Mouse (Mus musculus) limb, embryonic 12.5 days (tissue): ENCODE measurements at regions not wholly inside any gene's neighbourhood (a gene's known extent, or its start where the extent isn't known, plus 50 kb on each side); places are given as distances from the start of the nearest gene placed in this dataset.

Experiments used
- ATAC-seq: fragments of 200-750 bp; cut with Nextera tagmentation; 2 replicates; pipeline ENCODE4 v1.8.0; 2017; ENCODE audit warnings: low read depth, moderate TSS enrichment; ENCODE audit not compliant: insufficient number of reproducible peaks, insufficient read depth, low FRiP score, low TSS enrichment
- H3K27ac ChIP-seq: fragments of 300-500 bp; sonication (generic); 2 replicates; pipeline ENCODE4 v1.5.1; 2016; ENCODE audit warnings: mild to moderate bottlenecking, moderate library complexity
- H3K27me3 ChIP-seq: fragments of 300-500 bp; sonication (generic); 2 replicates; pipeline ENCODE4 v1.6.1; 2016; ENCODE audit warnings: mild to moderate bottlenecking, moderate library complexity
- H3K36me3 ChIP-seq: fragments of 300-500 bp; sonication (generic); 2 replicates; pipeline ENCODE4 v1.6.1; 2016; ENCODE audit warnings: mild to moderate bottlenecking, moderate library complexity
- H3K4me1 ChIP-seq: fragments of 300-500 bp; sonication (generic); replicated peaks from 2 replicates; pipeline ENCODE4 v1.6.1; 2016
- H3K4me2 ChIP-seq: fragments of 300-500 bp; sonication (generic); 2 replicates; pipeline ENCODE4 v1.6.1; 2016; ENCODE audit warnings: mild to moderate bottlenecking, moderate library complexity
- H3K4me3 ChIP-seq: fragments of 300-500 bp; sonication (generic); replicated peaks from 2 replicates; pipeline ENCODE4 v1.5.1; 2016; ENCODE audit warnings: mild to moderate bottlenecking
- H3K9ac ChIP-seq: fragments of 300-500 bp; sonication (generic); replicated peaks from 2 replicates; pipeline ENCODE4 v1.6.1; 2016; ENCODE audit warnings: mild to moderate bottlenecking, moderate library complexity
- H3K9me3 ChIP-seq: fragments of 300-500 bp; sonication (generic); 2 replicates; pipeline ENCODE4 v1.6.1; 2016; ENCODE audit warnings: mild to moderate bottlenecking, moderate library complexity
- WGBS: fragments of 180-500 bp; shearing (Covaris S2); methylation state at CpG from one replicate; pipeline ENCODE4 v1.1.7; 2016; 5-methylcytosine and 5-hydroxymethylcytosine counted together

DNA sequence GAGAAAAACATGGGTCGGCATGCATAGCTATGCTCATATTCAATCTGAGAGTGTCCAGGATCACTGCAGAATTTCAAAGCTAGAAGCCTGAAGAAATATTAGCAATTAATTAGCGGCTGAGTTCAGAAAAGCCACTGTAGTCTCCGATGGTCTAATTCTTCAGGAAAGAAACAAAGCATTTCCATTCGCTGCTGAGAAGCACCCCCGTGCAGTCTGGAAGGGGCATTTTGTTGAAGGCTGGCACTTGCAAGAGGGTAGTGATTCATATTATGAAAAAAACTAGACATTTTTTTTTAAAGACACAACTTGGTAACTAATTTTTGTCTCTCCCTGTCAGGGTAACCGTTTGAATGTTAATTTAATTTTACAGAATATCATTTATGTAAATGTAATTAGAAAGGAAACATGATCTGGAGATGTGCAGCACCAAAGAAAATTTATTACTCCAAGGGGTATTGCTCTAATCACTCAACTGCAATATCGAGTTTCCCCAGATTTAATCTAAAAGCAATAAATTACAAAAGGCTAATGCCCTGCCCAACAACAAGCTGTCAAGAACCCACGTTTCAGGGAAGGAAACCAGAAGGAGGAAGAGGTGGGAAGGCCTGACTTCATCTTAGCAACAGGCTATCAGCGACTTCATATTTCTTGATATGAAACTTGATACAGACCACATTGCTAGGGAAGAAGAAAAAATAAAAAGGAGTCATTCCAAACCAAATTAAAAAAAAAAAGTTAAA, 529.1 kb downstream of the Meis1 start:
- ATAC-seq = no peak
- no peaks in the 10 kb centered on the region for H3K4me1 ChIP-seq
- no peak overlapping the region for H3K27ac ChIP-seq
- 43% methylated on average over 9 of the region's 9 CpGs for WGBS
- no peaks in the 10 kb centered on the region for H3K36me3 ChIP-seq
- no peak overlapping the region for H3K9ac ChIP-seq
- H3K27me3 ChIP-seq = no peaks in the 10 kb centered on the region; the same call in 1 of the 2 replicates
- no peaks in the 10 kb centered on the region for H3K9me3 ChIP-seq
- H3K4me2 ChIP-seq = no peak overlapping the region
- H3K4me3 ChIP-seq = no peak overlapping the region

DNA sequence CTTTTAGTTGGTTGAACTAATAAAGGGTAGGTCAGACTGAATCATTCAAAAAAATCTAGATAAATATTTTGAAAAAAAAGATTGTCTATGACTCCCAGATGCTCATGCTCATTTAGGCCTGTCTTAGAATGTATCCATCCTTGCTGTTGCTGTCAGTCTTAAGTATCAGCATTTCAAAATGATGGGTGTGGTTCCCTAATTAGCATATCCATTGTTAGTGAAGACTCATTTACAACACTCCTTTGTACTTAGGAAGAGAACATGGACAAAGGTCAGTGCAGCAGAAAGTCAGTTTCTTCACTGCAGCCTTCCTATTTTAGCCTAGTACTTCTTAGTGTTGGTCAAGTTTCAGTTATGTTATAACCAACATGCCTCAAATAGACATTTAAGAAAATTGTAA, 525.2 kb upstream of the Etaa1 start:
- Histone ChIP-seq H3K27me3 (no peaks in the 10 kb centered on the region), H3K9me3 (no peaks in the 10 kb centered on the region), H3K9ac (no peak overlapping the region), H3K36me3 (no peaks in the 10 kb centered on the region), H3K4me1 (no peaks in the 10 kb centered on the region), H3K4me2 (no peak overlapping the region), H3K27ac (no peak overlapping the region), H3K4me3 (no peak overlapping the region)
- ATAC-seq = no peak

DNA sequence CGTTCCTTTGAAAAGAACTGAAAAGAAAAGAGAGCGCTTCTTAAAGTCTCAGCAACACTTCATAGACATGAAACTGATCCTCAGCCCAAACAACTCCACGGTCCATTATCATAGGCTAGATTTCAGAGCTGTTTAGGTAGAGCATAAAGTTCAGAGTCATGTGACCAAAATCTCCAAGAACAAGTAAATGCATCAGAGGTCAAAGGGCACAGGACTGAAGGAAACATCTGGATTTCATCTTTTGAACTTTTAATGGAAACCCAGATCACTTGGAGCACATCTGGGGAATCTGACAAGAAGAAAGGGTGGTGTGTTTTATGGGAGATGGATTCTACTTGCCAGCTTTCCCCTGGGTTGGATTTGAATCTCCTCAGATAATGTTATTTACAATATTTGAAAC, 497.6 kb upstream of the Etaa1 start:
- no peak overlapping the region for H3K9ac ChIP-seq
- H3K27ac ChIP-seq = no peak overlapping the region
- no peaks in the 10 kb centered on the region for H3K9me3 ChIP-seq
- H3K36me3 ChIP-seq = no peaks in the 10 kb centered on the region
- H3K4me1 ChIP-seq = 0 out of 2 replicates have a peak, but pooled peaks cover 3% of the 10 kb centered on the region
- no peak overlapping the region for H3K4me3 ChIP-seq
- 38% methylated on average over 3 of the region's 3 CpGs for WGBS
- no peak for ATAC-seq
- no peaks in the 10 kb centered on the region for H3K27me3 ChIP-seq
- no peak overlapping the region for H3K4me2 ChIP-seq

DNA sequence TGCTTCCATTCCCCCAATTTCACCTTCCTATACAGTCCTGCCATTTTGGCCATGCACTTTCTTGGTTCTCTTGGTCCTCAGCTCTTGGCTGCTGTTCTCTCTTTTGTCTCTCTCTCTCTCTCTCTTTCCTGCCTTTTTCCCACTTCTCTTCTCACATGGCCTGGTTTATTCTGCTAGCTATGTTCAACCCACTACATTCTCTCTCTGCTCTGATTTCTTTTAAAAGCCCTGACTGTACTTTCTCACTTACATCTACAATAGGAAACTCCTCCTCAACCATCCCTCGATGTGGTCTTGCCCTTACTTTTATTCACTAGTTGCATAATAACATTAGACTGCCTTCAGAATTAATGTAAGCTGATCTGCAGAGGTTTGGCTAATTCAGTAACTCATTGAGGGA, 495.2 kb upstream of the Etaa1 start:
- Histone ChIP-seq H3K4me1 (0 out of 2 replicates have a peak, but pooled peaks cover 7% of the 10 kb centered on the region), H3K27me3 (no peaks in the 10 kb centered on the region), H3K27ac (no peak overlapping the region), H3K9ac (no peak overlapping the region), H3K4me2 (no peak overlapping the region), H3K4me3 (no peak overlapping the region), H3K9me3 (no peaks in the 10 kb centered on the region), H3K36me3 (no peaks in the 10 kb centered on the region)
- ATAC-seq = no peak
- 84% methylated on average over 1 of the region's 1 CpGs for WGBS

DNA sequence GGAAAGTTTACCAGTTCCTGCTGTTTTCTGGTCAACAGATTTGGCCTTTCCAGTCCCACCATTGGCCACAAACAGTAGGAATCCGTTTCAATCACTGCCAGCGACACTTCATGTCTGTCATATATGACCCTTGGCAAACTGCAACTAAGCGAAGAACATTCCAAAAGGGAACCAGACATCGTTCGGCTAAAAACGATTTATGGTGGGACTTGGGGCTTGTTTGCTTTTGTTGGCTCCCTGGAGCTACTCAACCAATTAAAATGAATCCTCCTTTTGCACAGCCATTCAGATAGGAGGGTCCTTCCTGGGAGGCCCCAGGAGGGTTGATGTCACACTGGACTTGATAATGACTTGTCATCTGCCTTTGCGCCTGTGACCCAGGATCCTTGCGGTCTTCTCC, 490.9 kb upstream of the Etaa1 start:
- H3K4me1 ChIP-seq = 0 out of 2 replicates have a peak, but pooled peaks cover 4% of the 10 kb centered on the region
- no peak for ATAC-seq
- no peak overlapping the region for H3K27ac ChIP-seq
- no peaks in the 10 kb centered on the region for H3K36me3 ChIP-seq
- no peak overlapping the region for H3K9ac ChIP-seq
- whole genome bisulfite sequencing = 48% methylated on average over 8 of the region's 8 CpGs
- H3K4me3 ChIP-seq = no peak overlapping the region
- H3K9me3 ChIP-seq = no peaks in the 10 kb centered on the region
- no peaks in the 10 kb centered on the region for H3K27me3 ChIP-seq
- H3K4me2 ChIP-seq = no peak overlapping the region

DNA sequence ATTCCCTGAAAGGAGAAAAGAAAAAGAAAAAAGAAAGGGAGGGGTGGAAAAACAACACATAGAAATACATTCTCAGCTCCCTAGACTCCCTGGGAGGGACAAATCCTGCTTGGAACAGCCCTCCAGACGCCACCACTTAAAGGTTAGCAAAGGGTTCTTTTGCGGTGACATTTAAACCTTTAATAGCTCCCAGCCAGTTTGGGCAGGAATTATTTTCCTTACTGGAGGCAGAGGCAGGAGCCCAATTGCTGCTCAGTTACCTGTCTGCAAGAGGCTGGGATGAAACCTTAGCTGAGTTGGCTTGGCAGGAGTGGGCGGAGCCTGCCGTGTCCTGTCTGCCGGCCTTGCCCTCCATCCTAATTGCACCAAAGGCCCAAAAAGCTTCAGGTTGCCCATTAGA, 490.4 kb upstream of the Etaa1 start:
- 33% methylated on average over 5 of the region's 5 CpGs for WGBS
- no peak overlapping the region for H3K27ac ChIP-seq
- H3K27me3 ChIP-seq = no peaks in the 10 kb centered on the region
- H3K4me1 ChIP-seq = 0 out of 2 replicates have a peak, but pooled peaks cover 4% of the 10 kb centered on the region
- H3K36me3 ChIP-seq = no peaks in the 10 kb centered on the region
- no peaks in the 10 kb centered on the region for H3K9me3 ChIP-seq
- no peak overlapping the region for H3K9ac ChIP-seq
- H3K4me3 ChIP-seq = no peak overlapping the region
- H3K4me2 ChIP-seq = no peak overlapping the region
- peak; percentile 31; the same call in 1 of the 2 replicates for ATAC-seq

DNA sequence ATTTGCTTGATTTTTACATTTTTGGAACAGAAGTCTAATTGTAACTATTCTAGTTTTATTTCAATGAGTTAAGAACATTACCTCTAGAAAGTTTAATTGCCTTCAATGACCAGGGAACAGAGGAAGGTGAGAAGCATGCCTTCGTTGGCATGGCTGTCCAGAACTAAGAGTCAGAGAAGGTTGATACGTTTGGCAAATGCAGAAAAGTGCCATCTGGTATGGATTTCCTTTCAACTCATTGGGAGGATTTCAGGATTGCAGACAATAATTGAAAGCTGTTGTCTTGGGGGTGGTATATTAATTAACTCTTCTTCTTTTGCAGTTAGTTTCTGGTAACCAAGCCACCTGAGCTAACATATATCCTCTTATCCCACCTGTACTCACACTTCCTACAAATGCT, 489.5 kb upstream of the Etaa1 start:
- Histone ChIP-seq H3K36me3 (no peaks in the 10 kb centered on the region), H3K9ac (no peak overlapping the region), H3K27ac (no peak overlapping the region), H3K4me2 (no peak overlapping the region), H3K4me3 (no peak overlapping the region), H3K27me3 (no peaks in the 10 kb centered on the region), H3K9me3 (no peaks in the 10 kb centered on the region), H3K4me1 (0 out of 2 replicates have a peak, but pooled peaks cover 4% of the 10 kb centered on the region)
- 66% methylated on average over 2 of the region's 2 CpGs for WGBS
- ATAC-seq = no peak

DNA sequence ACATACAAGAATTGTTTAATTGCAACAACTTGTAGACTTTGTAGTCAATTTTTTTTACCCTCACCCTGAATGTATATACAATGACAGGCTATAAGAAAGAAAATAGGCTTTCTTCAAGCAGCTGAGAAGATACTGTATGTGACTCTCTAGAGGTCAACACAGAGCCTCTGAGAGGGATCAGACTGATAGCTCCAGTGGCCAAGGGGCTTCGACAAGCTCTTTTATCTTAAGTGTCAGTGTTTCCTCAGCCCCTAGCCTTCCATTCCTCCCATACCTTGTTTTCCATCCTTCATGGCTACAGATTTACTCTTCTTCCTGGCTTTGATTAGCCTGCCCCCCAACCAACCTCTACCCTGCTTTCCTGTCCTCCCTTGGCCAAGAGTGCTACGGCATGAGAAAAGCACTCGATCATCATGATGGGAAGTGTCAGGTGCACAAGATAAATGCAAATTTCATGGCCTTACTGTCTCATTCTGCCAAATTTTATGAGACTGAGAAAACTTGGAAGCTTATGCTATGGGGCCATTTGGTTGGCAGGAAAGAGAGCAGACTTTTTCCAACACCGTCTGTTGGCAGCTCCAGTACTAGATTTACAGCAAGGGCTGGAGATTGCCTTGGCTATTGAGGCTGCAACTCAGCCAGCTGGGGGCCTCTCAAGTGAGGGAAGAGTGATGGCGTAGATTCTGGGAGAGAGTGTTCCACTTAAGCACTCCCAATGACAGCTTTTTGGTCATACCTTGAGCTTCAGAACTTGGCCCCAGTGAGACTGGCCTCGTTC, 484.3 kb upstream of the Etaa1 start:
- Histone ChIP-seq H3K36me3 (no peaks in the 10 kb centered on the region), H3K9me3 (no peaks in the 10 kb centered on the region), H3K27ac (no peak overlapping the region), H3K4me2 (no peak overlapping the region), H3K27me3 (no peaks in the 10 kb centered on the region), H3K4me1 (no peaks in the 10 kb centered on the region), H3K4me3 (no peak overlapping the region), H3K9ac (no peak overlapping the region)
- ATAC-seq = no peak
- WGBS = 50% methylated on average over 6 of the region's 6 CpGs

DNA sequence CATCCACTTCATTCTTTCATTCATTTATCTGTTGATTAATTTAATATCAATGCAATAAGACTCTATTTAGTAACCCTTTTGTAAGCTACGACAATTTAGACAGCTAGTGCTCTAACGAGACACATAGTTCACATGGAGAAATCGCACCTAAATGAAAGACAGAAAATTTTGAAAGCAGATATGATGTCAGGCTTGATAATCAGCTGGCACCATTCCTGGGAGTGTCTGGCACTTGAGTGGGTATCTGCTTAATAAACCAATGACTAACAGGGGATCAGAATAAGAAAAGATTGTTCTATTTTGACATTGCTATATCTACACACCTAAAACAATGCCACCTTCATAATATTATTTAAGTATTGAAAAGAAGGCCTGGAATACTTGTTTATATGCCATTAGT, 467.4 kb upstream of the Etaa1 start:
- no peaks in the 10 kb centered on the region for H3K9me3 ChIP-seq
- 89% methylated on average over 3 of the region's 3 CpGs for WGBS
- H3K36me3 ChIP-seq = no peaks in the 10 kb centered on the region
- H3K4me3 ChIP-seq = no peak overlapping the region
- no peak overlapping the region for H3K27ac ChIP-seq
- ATAC-seq = no peak
- H3K27me3 ChIP-seq = no peaks in the 10 kb centered on the region
- no peak overlapping the region for H3K4me2 ChIP-seq
- H3K9ac ChIP-seq = no peak overlapping the region
- no peaks in the 10 kb centered on the region for H3K4me1 ChIP-seq

DNA sequence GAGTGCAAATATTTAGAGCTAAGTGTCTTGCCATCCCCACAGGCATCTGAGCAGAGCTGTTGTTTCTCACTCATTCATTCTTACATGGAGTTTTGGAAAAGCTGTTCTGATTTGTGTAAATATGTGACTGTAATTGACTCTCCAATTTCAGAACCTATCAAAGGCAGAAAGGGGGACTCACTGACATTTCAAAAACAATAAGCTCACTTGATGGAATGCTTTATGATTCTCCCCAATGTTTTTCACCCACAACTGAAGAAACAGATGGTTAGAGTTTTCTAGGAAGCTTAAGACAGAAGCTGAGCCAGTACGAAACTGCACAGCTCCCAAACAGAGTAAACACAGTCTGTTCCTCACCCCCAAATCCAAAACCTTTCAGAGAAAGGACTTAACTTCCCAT, 460.1 kb upstream of the Etaa1 start:
- Histone ChIP-seq H3K27ac (no peak overlapping the region), H3K9ac (no peak overlapping the region), H3K4me3 (no peak overlapping the region), H3K9me3 (no peaks in the 10 kb centered on the region), H3K36me3 (no peaks in the 10 kb centered on the region), H3K4me1 (no peaks in the 10 kb centered on the region), H3K27me3 (no peaks in the 10 kb centered on the region), H3K4me2 (no peak overlapping the region)
- ATAC-seq = no peak
- 61% methylated on average over 1 of the region's 1 CpGs for WGBS

DNA sequence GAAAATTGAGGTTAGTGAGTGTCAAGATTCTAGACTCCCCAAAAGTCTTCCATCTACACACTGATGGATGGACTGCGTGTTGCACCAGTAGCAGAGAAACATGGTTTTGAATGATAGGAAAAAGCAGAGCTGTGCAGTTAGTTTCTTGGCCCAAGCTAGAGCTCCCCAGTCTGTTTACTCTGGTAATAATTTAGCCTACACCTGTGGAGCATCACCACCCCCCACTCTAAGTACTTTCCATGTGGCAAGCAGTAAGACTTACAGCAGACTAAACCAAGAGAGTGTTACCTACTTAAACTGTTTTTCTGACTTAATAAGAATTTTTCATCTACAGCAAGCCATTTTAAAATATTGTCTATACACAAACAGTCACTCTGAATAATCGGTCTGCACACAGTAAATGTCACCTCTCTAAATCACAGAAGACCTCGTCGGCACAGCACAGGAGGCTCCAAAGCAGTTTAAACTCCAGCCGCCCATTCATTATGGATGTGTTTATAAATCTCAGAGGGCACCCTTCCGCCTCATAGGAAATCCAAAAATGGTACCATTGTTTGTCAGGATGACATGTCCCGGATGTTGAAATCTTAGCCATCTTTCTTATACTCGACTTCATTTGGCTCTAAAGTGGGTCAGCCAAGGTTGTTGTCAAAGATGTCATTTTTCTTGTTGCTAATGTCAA, 454.5 kb upstream of the Etaa1 start:
- H3K36me3 ChIP-seq = no peaks in the 10 kb centered on the region
- WGBS = 74% methylated on average over 8 of the region's 8 CpGs

More for the DNA sequence above, 454.5 kb upstream of the Etaa1 start:
- H3K9me3 ChIP-seq = no peaks in the 10 kb centered on the region
- no peak for ATAC-seq
- H3K9ac ChIP-seq = no peak overlapping the region
- no peaks in the 10 kb centered on the region for H3K4me1 ChIP-seq
- no peak overlapping the region for H3K27ac ChIP-seq
- no peak overlapping the region for H3K4me3 ChIP-seq
- no peaks in the 10 kb centered on the region for H3K27me3 ChIP-seq
- H3K4me2 ChIP-seq = no peak overlapping the region
